Mouse (Mus musculus) yolk sac, embryonic 10.5 days (tissue): ENCODE results near the gene Polq.
A peak's percentile ranks its signal among the peaks of the same experiment; 100 is the strongest.
"Not testable (repeated sequence)": the region's sequence is repeated elsewhere in the genome, so short reads cannot be mapped to it uniquely, and the experiment has no call there.

Experiments used
- DNase-seq: peaks from one replicate; pipeline ENCODE4 v3.0.0-alpha.2; 2017; ENCODE audit warnings: low spot score

Polq gene

GRCm38 (mm10) chr16:37108763-37109162, 97.2 kb downstream of the Polq start:
- no peak for DNase-seq

- peak; percentile 21 for DNase-seq
Observed at GRCm38 (mm10) chr16:37109285-37109684, 97.7 kb downstream of the Polq start.

- not testable (repeated sequence) for DNase-seq
Observed at GRCm38 (mm10) chr16:37125190-37125589, 113.6 kb downstream of the Polq start.
